Mouse (Mus musculus) layer of hippocampus, adult 9-10 months (tissue): Measurements from ENCODE around the gene Sos1.

ENCODE experiments used
- DNase-seq: peaks from one replicate; pipeline ENCODE4 v3.0.0; 2022; ENCODE audit warnings: low spot score

Gene Sos1

DNA sequence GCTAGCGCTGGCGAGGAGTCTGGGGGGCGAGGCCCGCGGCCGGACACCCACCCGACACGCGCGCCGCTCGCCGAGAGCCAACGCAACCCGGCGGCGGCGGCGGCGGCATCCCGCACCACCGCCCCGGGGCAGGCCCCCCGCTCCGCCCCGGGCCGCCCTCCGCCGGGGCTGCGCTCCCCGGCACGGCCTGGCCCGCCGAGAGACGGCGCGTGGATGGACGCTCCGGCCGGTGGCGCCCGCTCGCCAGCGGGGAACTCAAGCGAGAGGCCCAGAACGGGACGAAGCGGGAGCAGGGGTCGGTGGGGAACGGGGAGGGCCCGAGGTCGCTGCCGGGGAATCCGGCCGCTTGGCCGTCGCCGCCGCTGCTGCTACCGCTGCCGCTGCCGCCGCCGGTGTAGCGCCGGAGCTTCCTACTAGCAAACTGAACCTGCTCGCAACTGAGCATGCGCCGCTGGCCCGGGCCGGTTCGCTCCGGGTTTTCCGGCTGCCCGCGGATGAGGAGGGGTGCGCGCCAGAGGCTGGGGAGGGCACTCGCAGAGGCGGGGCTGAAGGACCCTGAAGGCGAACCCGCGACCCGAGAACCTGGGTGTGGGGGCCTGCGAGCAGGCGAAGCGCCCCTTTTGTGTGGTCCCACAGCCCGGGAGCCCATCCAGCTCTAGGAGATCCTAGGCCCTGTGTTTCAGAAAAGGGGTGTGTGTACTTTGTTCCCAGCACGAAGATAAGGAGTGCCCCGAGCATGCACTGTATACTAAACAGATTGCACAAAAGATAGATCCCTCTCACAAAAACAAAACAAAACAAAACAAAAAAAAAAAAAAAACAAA, at the start of gene Sos1:
TSS of gene Sos1 (minus strand) at position 423 of the 824 bp plus-strand sequence.
- peak; percentile 87 for DNase-seq

DNA sequence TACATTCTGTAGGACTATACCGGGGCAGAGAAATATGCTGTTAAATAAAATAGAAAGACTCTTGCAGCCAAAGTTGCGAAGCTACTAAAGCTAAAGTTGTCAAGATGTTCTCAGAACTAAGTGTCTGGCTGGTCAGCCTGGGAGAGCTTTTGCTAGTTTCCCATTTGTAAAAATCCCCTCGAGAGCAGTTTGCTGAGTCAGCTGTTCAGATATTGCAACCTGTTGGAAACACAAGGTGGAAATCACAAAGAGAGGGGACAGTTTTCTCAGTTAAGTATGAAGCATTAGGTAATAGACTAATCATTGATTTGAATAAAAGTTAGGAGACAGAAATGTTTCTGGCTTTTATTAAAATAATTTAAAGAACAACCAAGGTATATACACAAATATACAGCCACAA, 43.0 kb upstream of the Sos1 start:
- DNase-seq = no peak

GRCm38 (mm10) chr17:80522229-80522556, 41.9 kb upstream of the Sos1 start:
- no peak for DNase-seq

DNA sequence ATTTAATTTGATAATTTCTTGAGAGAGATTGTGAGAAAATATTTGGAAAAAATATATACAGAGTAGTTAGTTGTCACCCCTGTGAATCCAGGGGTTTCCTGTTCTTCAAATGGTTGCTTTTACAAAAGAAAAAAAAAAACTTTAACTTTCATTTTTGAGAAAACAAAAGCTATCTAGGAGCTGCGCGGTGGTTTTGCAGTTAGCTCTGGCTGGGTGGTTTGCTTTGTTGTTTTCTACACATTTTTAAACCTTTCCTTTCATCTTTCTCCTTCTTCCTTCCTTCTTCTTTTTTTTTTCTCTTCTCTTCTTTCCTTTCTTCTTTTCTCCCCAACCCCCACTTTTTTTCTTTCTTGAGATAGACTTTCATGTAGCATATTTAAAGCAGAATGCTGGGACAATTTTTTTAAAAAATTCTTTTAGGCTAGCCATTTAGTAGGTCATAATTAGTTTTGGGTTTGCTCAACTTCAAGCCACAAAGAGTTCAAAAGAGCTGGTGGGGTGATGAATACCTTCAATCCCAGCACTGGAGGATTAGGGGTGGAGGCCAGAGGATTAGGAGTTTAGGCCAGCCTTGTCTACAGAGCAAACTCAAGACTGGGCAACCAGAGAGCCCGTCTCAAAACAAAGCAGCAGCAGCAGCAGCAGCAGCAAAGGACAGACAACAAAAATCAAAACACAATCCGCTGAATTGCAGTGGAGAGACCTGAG, 41.4 kb upstream of the Sos1 start:
- no peak for DNase-seq

DNA sequence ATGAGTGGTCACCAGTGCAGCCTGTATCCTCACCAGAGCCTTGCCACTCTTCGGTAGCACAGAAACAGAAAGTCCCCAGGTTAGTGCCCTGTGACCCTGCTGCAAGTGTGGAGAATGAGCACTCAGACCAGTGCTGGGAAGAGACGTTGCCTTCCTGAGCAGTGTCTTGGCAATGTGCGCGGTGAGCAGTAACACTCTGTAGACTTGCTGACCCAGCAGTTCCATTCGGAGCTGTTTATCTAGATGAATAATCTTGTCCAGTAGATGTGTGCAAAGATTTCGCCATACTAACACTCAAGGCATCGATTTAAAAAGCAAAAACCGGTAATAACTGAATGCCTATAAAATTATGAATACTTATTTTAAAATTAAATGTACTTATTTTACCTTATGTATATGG, 40.3 kb upstream of the Sos1 start:
- no peak for DNase-seq

DNA sequence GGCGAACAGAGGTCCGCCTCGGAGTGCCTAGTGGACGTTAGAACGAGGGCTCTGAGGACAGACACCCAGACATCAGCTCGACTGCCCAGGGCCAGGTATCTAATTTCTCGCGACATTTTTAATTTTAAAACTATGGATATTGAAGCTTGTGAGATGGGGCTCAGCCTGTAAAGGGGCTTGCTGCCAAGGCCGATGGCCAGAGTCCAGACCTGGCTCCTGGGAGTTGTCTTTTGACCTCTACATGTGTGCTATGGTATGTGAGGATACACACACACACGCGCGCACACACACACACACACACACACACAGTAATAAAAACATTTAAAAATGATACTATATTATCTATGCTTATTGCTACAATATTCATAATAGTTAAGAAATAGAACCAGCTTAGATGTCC, 38.6 kb upstream of the Sos1 start:
- no peak for DNase-seq

DNA sequence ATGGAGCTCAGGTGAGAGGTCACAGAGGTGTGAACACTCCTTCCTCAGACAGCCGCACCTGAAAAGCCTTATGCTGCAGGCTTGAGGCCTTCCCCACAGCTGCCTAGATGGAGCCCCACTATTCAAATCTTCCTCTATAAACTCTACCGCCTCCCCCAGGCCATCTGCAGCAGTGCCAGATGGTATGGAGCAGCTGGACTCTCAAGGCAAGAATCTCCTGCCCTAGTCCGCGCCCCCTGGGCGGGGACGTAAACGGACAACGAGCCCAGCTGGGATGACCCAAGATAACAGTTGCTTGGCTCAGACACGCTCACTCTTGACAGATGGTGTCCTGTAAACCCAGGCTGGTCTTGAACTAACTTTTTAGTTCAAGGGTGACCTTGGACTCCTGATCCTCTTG, 37.0 kb upstream of the Sos1 start:
- DNase-seq = no peak

GRCm38 (mm10) chr17:80515956-80516355, 35.7 kb upstream of the Sos1 start:
- no peak for DNase-seq

DNA sequence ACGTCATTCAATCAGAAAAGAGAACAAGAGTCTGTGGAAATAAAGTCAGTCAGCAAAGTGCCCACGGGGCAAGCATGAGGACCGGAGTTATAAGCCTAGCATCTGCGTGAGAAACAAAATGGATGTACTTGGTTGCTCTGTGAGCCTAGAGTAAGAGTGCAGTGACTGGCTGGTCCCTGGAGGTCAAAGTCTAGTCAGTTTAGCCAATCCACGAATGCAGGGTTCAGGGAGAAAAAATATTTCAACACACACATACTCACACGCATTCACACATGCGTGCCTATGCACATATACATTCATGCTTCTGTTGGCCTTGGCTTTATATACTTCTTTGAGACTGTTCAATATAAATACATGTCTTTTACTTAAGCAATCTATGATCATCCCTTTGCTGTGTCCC, 35.3 kb upstream of the Sos1 start:
- no peak for DNase-seq

DNA sequence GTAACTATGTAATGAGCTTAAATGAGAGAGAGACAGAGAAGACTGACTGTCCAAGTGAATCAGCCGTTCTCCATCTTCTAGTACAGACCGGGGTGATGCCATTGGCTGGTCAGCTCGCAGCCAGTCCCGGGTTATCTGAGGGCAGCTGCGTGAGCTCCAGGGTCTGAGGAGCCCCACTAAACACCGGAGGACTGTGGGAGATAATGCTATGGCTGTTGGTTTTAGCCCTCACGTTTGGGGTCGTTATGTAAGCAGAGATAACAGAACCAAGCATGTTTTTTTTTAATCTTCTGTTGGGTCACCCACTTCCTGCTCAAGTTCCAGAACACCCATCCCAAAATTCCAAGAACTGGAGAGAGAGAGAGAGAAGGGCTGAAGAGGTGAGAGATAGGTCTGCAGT, 33.5 kb upstream of the Sos1 start:
- no peak for DNase-seq

DNA sequence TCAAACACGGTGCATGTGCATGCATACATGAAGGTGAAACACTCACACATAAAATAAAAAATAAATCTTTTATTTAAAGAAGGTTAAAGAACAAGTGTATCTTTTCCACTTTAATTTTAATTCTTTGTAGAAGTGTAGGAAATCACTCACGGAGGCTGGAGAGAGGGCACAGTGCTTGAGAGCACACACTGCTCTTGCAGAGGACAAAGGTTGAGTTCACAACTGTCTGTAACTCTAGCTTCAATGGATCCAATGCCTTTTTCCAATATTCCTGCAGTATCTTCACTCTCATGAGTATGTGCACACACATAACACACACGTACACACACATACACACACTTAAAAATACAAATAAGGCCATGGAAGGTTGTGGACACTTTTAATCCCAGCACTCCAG, 30.2 kb upstream of the Sos1 start:
- DNase-seq = no peak

GRCm38 (mm10) chr17:80509494-80510458, 29.5 kb upstream of the Sos1 start:
- no peak for DNase-seq

DNA sequence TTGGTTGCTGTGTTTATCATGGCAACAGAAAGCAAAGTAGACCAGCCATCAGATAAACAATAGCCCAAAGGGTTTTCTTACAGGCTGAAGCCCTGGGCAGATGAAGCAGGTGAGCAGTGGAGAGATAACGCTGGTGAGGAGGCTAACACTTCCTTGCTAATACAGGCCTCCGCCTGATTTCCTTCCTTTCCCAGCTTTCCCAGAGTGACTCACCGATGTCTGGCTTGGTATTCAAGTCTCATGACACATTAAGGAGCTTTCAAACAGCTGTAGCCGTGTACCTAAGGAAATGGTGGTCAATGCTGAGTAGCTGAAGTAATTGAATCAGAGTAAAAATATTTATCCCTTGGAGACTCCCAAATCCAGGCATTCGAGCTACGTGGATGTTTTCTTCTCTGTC, 25.5 kb upstream of the Sos1 start:
- no peak for DNase-seq

GRCm38 (mm10) chr17:80505342-80505741, 25.1 kb upstream of the Sos1 start:
- DNase-seq = no peak

- DNase-seq = no peak
These were observed 21.5 kb upstream of the Sos1 start for GRCm38 (mm10) chr17:80501805-80502172.

GRCm38 (mm10) chr17:80501037-80501804, 21.0 kb upstream of the Sos1 start:
- DNase-seq = no peak

DNA sequence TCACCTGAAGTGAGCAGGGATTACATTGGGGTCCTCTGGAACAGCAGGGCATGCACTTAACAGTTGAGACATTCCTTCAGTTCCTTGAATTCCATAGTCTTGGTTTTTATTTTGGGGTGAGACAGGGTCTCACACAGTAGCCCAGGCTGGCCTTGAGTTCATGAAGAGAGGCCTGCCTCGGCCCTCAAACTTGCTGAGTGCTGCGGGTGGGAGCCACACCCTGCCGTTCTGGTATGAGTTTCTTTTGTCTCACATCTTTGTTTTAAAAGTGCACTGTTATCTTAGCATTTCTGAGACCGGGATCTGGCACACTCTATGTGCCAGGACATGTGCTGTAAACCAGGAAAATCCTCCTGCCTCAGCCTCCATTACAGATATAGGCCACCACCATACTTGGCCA, 19.8 kb upstream of the Sos1 start:
- no peak for DNase-seq

DNA sequence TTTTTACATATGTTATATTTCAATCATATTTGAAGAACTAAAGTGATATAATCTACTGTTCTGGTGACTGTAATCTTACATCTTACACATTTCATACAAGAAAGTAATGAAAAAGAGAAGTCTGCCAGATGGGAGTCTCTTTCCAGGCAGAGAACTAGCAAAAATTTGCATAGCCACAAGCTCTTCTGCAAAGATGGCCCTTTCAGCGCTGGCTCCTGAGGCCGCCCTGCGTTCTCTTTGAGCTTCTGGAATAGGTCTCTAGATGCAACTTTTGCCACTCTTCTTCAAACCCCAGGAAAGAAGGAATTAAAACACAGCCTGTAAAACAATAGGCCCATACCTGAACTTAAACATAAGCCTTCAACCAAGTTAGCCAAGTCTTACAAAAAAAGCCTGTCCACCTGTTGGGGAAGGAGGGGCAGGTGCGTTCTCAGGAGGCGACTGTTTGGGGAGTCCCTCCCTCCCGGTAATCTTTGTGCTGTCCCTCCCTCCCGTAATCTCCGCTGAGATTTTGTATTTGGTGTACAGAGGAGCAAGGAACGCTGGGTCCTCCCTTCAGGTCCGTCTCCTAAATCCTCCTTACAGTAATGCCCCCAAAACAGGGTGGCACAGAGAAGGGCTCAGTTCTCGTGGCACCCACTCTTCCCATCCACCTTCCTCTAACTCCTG, 18.5 kb upstream of the Sos1 start:
- no peak for DNase-seq

- DNase-seq = no peak
These were observed 16.9 kb upstream of the Sos1 start for GRCm38 (mm10) chr17:80497183-80497601.

DNA sequence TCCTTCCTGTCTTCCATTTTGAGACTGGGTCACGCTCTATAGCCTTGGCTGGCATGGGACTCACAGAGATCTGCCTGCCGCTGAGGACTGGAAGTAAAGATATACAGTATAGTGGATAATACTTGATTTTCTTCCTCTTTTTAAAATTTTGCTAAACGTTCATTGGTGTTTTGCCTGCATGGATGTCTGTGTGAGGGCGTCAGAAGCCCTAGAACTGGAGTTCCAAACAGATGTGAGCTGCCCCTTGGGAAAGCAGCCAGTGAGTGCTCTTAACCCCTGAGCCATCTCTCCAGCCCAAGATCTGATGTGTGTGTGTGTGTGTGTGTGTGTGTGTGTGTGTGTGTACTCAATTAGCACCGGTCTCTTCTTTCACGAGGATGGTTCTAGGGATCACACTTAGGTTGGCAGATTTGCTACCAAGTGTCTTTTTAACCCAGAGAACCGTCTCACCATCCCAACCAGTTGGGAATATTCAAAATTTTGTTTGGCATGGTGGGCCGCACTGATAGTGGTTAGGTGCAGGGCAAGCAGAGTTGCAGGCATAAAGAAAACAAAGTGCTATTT, 16.4 kb upstream of the Sos1 start:
- no peak for DNase-seq

- DNase-seq = no peak
These were observed 15.9 kb upstream of the Sos1 start for GRCm38 (mm10) chr17:80496185-80496584.
